Mouse (Mus musculus): Measurements from ENCODE around the gene N4bp1.

- no peak for TF ChIP-seq CTCF (IDR thresholded peaks at IDR 0.05; ENCODE audit: borderline replicate concordance, extremely low read depth, insufficient read depth, insufficient read length)
- TF ChIP-seq POLR2A (IDR thresholded peaks at IDR 0.05; ENCODE audit: borderline replicate concordance, extremely low read depth, insufficient read depth, insufficient read length, poor library complexity, severe bottlenecking) = no peak
These were observed 43.3 kb downstream of the N4bp1 start for GRCm38 (mm10) chr8:86841556-86842309.

Measured in brain, embryonic 14.5 days (tissue).